In genomic region chr12:25273631-25274305, GRCm38 (mm10) we compare ENCODE assay signal across 30 mouse cellular contexts.
DNase-seq lines count a peak whose midpoint lies in the region; ATAC-seq lines count a peak whose summit lies in the region.
"Had no signal": no experiment of that assay in that cellular context is flagged by ENCODE, and none has a peak within 500 bp of the region (broad histone marks: within the 10 kb centered on the region; RNA-seq: fewer than 3 reads in every experiment).

No protein-coding gene starts in this region.

- H3K27me3 ChIP-seq in midbrain, embryonic 11.5 days (ENCODE audit: control insufficient read depth, insufficient read depth, low read length) = no peaks in the 10 kb centered on the region
- H3K27me3 ChIP-seq in midbrain, embryonic 16.5 days (ENCODE audit: control insufficient read depth, insufficient read depth, low read depth, low read length) = no peaks in the 10 kb centered on the region
- H3K27me3 ChIP-seq: CH12.LX; embryonic facial prominence, embryonic 15.5 days; heart, embryonic 12.5 days; heart, embryonic 15.5 days had no signal

- intact Hi-C loops in heart, postnatal 14 days (cut with DNase I) = no loop called here

- no peaks in the 10 kb centered on the region for H3K4me1 ChIP-seq in midbrain, embryonic 11.5 days (ENCODE audit: control insufficient read depth, insufficient read depth, low read length)
- no peaks in the 10 kb centered on the region for H3K4me1 ChIP-seq in midbrain, embryonic 16.5 days (ENCODE audit: control insufficient read depth, insufficient read depth, low read length)

- ATAC-seq in midbrain, embryonic 11.5 days (ENCODE audit: low FRiP score) = no peak
- ATAC-seq in midbrain, embryonic 16.5 days = no peak
- ATAC-seq: forebrain, embryonic 14.5 days; forebrain, postnatal 0 days; hindbrain, postnatal 0 days had no signal

- DNase-seq in heart, adult 11 months = peak; percentile 74
- no peak for DNase-seq in heart, postnatal 14 days
- DNase-seq in midbrain, embryonic 11.5 days (ENCODE audit: low spot score, missing footprints) = peak; percentile 59
- peak; percentile 52 for DNase-seq in Muller cell, postnatal 12 days (ENCODE audit: inconsistent ontology term)
- DNase-seq in retina, embryonic 14.5 days (ENCODE audit: low spot score) = peak; percentile 60
- no peak for DNase-seq in spleen, postnatal 4 days (ENCODE audit: low spot score in 2 of 2)
- DNase-seq in right cerebral cortex, adult 2 months (ENCODE audit: low spot score in 2 of 2) = no peak
- DNase-seq: adrenal gland, adult 2 months; adrenal gland, postnatal 14 days; B cell, adult 2 months; cerebellum, adult 11-12 months; cerebellum, adult 8-10 months; cerebellum, postnatal 10 days; cerebellum, postnatal 36 days; embryo, embryonic 11 days; forebrain, postnatal 0 days; gastrocnemius, adult 2 months; gastrocnemius, postnatal 14 days; heart, adult 18-20 months; heart, postnatal 10 days; heart, postnatal 4 days had no signal

- no peak overlapping the region for H3K9ac ChIP-seq in midbrain, embryonic 11.5 days (ENCODE audit: low read length)
- no peak overlapping the region for H3K9ac ChIP-seq in midbrain, embryonic 16.5 days (ENCODE audit: low read depth, low read length)
- H3K9ac ChIP-seq: embryonic facial prominence, embryonic 15.5 days; forebrain, postnatal 0 days; heart, embryonic 12.5 days; heart, embryonic 15.5 days; hindbrain, embryonic 14.5 days had no signal

- H3K36me3 ChIP-seq in midbrain, embryonic 11.5 days (ENCODE audit: control insufficient read depth, insufficient read depth, low read length) = no peaks in the 10 kb centered on the region
- H3K36me3 ChIP-seq in midbrain, embryonic 16.5 days (ENCODE audit: control insufficient read depth, insufficient read depth, low read length) = no peaks in the 10 kb centered on the region
- H3K36me3 ChIP-seq: embryonic facial prominence, embryonic 15.5 days; G1E; heart, embryonic 12.5 days; heart, embryonic 15.5 days had no signal

- H3K4me2 ChIP-seq in midbrain, embryonic 11.5 days = no peak overlapping the region
- no peak overlapping the region for H3K4me2 ChIP-seq in midbrain, embryonic 16.5 days (ENCODE audit: low read length)
- H3K4me2 ChIP-seq: embryonic facial prominence, embryonic 15.5 days; heart, embryonic 12.5 days; heart, embryonic 15.5 days; hindbrain, embryonic 14.5 days had no signal

- 80% methylated on average over 6 of the region's 6 CpGs for WGBS in midbrain, embryonic 11.5 days
- WGBS in midbrain, embryonic 16.5 days = 70% methylated on average over 6 of the region's 6 CpGs

- no peak overlapping the region for H3K27ac ChIP-seq in midbrain, embryonic 11.5 days (ENCODE audit: low read depth, low read length)
- no peak overlapping the region for H3K27ac ChIP-seq in midbrain, embryonic 16.5 days (ENCODE audit: low read length)
- H3K27ac ChIP-seq: embryonic facial prominence, embryonic 15.5 days; gastrocnemius, adult 2 months; heart, embryonic 15.5 days; hindbrain, embryonic 14.5 days; hindbrain, postnatal 0 days had no signal

- no peak overlapping the region for H3K4me3 ChIP-seq in midbrain, embryonic 11.5 days (ENCODE audit: low read depth, low read length)
- H3K4me3 ChIP-seq in midbrain, embryonic 16.5 days (ENCODE audit: low read depth, low read length) = no peak overlapping the region
- H3K4me3 ChIP-seq: embryonic facial prominence, embryonic 15.5 days; gastrocnemius, adult 2 months; heart, embryonic 12.5 days; heart, embryonic 15.5 days had no signal

- no peaks in the 10 kb centered on the region for H3K9me3 ChIP-seq in midbrain, embryonic 11.5 days (ENCODE audit: control insufficient read depth, low read length)
- no peaks in the 10 kb centered on the region for H3K9me3 ChIP-seq in midbrain, embryonic 16.5 days (replicated peaks; ENCODE audit: control insufficient read depth, low read length, poor library complexity, severe bottlenecking)
- H3K9me3 ChIP-seq: embryonic facial prominence, embryonic 15.5 days; heart, embryonic 15.5 days had no signal

Comparison
In these comparisons a context has a peak if more than half of its experiments do, and no peak if none do; other contexts are left out.
1. DNase-seq: peak in heart, adult 11 months (single experiment), midbrain, embryonic 11.5 days (single experiment), Muller cell, postnatal 12 days (single experiment) and retina, embryonic 14.5 days (single experiment); none in heart, postnatal 14 days (0 of 2), spleen, postnatal 4 days (0 of 2) and right cerebral cortex, adult 2 months (0 of 2).